ENCODE assay signal across 8 mouse cellular contexts in the genomic region with DNA sequence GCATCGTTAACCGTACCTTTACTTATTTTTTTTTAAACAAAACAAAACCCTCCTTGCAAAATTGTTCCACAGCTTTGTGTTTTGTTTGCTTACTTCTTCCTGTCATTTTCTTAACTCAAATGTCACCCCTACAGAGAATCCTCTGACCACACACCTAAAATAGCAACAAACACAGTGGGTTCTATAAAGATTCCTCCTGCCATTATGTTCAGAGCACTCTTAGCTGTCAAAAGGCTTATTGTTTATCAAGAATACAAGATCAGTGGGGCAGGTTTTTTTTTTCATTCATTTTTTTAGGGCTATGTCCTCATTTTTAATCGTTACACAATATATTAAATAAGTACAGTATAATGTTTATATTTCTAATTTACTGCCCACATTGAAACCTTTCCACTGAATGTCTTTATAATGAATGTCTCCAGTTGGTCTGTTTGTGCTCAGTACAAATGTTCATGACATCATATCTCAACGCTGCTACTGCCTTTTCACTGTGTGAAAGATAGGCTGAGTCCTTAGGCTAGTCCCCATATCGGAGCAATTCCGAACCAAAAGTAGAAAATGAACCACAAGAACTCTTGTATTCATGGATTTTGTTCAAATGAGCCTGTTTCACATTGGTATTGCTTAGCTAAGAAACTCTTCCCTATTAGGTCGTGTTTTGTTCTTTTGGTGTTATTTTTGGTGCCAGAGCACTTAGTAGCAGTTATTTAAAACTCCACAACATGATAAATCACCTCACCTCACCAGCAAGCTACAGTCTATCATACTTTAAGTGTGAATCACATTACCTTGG. TPM values are rescaled to one million over a fixed set of nuclear protein-coding genes. Genes with fewer than 3 reads are reported as not detected.
DNase-seq lines count a peak whose midpoint lies in the region; ATAC-seq and TF ChIP-seq lines count a peak whose summit lies in the region.

No protein-coding gene starts in this region.

- no peaks in the 10 kb centered on the region for H3K27me3 ChIP-seq in kidney, embryonic 16.5 days (ENCODE audit: insufficient read depth, low read length)
- H3K27me3 ChIP-seq in hindbrain, embryonic 15.5 days: no peaks in the 10 kb centered on the region
- no peaks in the 10 kb centered on the region for H3K27me3 ChIP-seq in neural tube, embryonic 12.5 days (replicated peaks)

- peak overlapping the region; percentile 98 for H3K9ac ChIP-seq in kidney, embryonic 16.5 days (replicated peaks; ENCODE audit: low read length)
- peak overlapping the region; percentile 100 for H3K9ac ChIP-seq in hindbrain, embryonic 15.5 days
- H3K9ac ChIP-seq in neural tube, embryonic 12.5 days: peak overlapping the region; percentile 92

- 37% methylated on average over 7 of the region's 7 CpGs for WGBS in kidney, embryonic 16.5 days
- 42% methylated on average over 7 of the region's 7 CpGs for WGBS in hindbrain, embryonic 15.5 days
- 55% methylated on average over 7 of the region's 7 CpGs for WGBS in neural tube, embryonic 12.5 days

- peak overlapping the region; percentile 68 for H3K4me2 ChIP-seq in kidney, embryonic 16.5 days (replicated peaks; ENCODE audit: low read depth, low read length)
- H3K4me2 ChIP-seq in hindbrain, embryonic 15.5 days: peak overlapping the region; percentile 79
- H3K4me2 ChIP-seq in neural tube, embryonic 12.5 days (replicated peaks): peak overlapping the region; percentile 65

- H3K36me3 ChIP-seq in kidney, embryonic 16.5 days (ENCODE audit: insufficient read depth, low read length): no peaks in the 10 kb centered on the region
- H3K36me3 ChIP-seq in hindbrain, embryonic 15.5 days: no peaks in the 10 kb centered on the region
- no peaks in the 10 kb centered on the region for H3K36me3 ChIP-seq in neural tube, embryonic 12.5 days

- no peak for TF ChIP-seq CTCF in bone marrow macrophage, adult 2 months (IDR thresholded peaks at IDR 0.05; ENCODE audit: low read depth, low read length)

- peak overlapping the region; percentile 100 for H3K27ac ChIP-seq in kidney, embryonic 16.5 days (ENCODE audit: low read length)
- peak overlapping the region; percentile 95 for H3K27ac ChIP-seq in bone marrow macrophage, adult 2 months (ENCODE audit: insufficient read depth, low read depth, low read length)
- H3K27ac ChIP-seq in hindbrain, embryonic 15.5 days (replicated peaks): peak overlapping the region; percentile 100
- peak overlapping the region; percentile 100; the same call in 1 of the 2 replicates for H3K27ac ChIP-seq in neural tube, embryonic 12.5 days

- H3K4me3 ChIP-seq in kidney, embryonic 16.5 days (ENCODE audit: low read length): peak overlapping the region; percentile 96
- H3K4me3 ChIP-seq in bone marrow macrophage, adult 2 months (ENCODE audit: insufficient read depth, low read length): peak overlapping the region; percentile 74
- H3K4me3 ChIP-seq in hindbrain, embryonic 15.5 days: peak overlapping the region; percentile 95
- H3K4me3 ChIP-seq in neural tube, embryonic 12.5 days: peak overlapping the region; percentile 87

- no peak for DNase-seq in kidney, adult 9 months
- DNase-seq in left cerebral cortex, adult 9 months (ENCODE audit: low spot score in 2 of 2): no peak
- DNase-seq in adrenal gland, postnatal 4 days (ENCODE audit: low spot score in 2 of 2): no peak
- DNase-seq in cerebellum, adult 11 months: no peak

- no peak for TF ChIP-seq POLR2A in bone marrow macrophage, adult 2 months (IDR thresholded peaks at IDR 0.05; ENCODE audit: borderline replicate concordance, low read depth, low read length)

- no peak for ATAC-seq in kidney, embryonic 16.5 days (ENCODE audit: low FRiP score, low TSS enrichment)
- ATAC-seq in hindbrain, embryonic 15.5 days (ENCODE audit: low FRiP score, low read depth): no peak
- no peak for ATAC-seq in neural tube, embryonic 12.5 days (ENCODE audit: low FRiP score, low read depth)

- no peaks in the 10 kb centered on the region for H3K9me3 ChIP-seq in kidney, embryonic 16.5 days (ENCODE audit: low read length)
- H3K9me3 ChIP-seq in hindbrain, embryonic 15.5 days: no peaks in the 10 kb centered on the region
- no peaks in the 10 kb centered on the region for H3K9me3 ChIP-seq in neural tube, embryonic 12.5 days

- H3K4me1 ChIP-seq in kidney, embryonic 16.5 days (ENCODE audit: insufficient read depth, low read length): peaks cover 18% of the 10 kb centered on the region
- peaks cover 14% of the 10 kb centered on the region for H3K4me1 ChIP-seq in bone marrow macrophage, adult 2 months (ENCODE audit: control insufficient read depth, insufficient read depth, low read length)
- peaks cover 22% of the 10 kb centered on the region for H3K4me1 ChIP-seq in hindbrain, embryonic 15.5 days (replicated peaks)
- peaks cover 11% of the 10 kb centered on the region for H3K4me1 ChIP-seq in neural tube, embryonic 12.5 days

RNA-seq across cellular contexts. Expression of gene Lnpep, which starts 1.2 kb away (rescaled TPM):
- 7.8 and 9.8 TPM in 2 replicates for polyA plus RNA-seq in kidney, embryonic 16.5 days (2015; fragmentation: Nextera tagmentation; extraction: Ambion mirVana)
- 54.1 and 58.0 TPM in 2 replicates for polyA plus RNA-seq in bone marrow macrophage, adult 2 months (2012; ENCODE audit: insufficient read depth, insufficient read length, missing spikeins)
- 7.4 and 8.0 TPM in 2 replicates for polyA plus RNA-seq in hindbrain, embryonic 15.5 days (2015; fragmentation: Nextera tagmentation; extraction: Ambion mirVana)
- 9.4 and 9.9 TPM in 2 replicates for polyA plus RNA-seq in neural tube, embryonic 12.5 days (2016; fragmentation: Nextera tagmentation; extraction: Ambion mirVana)
- 100 to 1,000 TPM; 113 to 129 TPM for total RNA-seq in adrenal gland, postnatal 4 days (2021)
